Mouse (Mus musculus): ENCODE results near the gene Krt18. TPM values are rescaled to one million over a fixed set of nuclear protein-coding genes. Genes with fewer than 3 reads are reported as not detected.

The Krt18 gene
- total and polyA plus RNA-seq, 2 experiments = 124 to 255 TPM

- peak; percentile 69 for DNase-seq (ENCODE audit: extremely low read depth, low read depth, low spot score)
- H3K79me2 ChIP-seq (ENCODE audit: control insufficient read depth, insufficient read depth, low read length) = no peaks in the 10 kb centered on the region
- H3K27me3 ChIP-seq (ENCODE audit: control insufficient read depth, insufficient read depth, low read length) = no peaks in the 10 kb centered on the region
- no peaks in the 10 kb centered on the region for H3K36me3 ChIP-seq (ENCODE audit: control insufficient read depth, insufficient read depth, low read length)
- no peak for TF ChIP-seq POLR2A (IDR thresholded peaks at IDR 0.05; ENCODE audit: extremely low read depth, insufficient read depth, low read length)
- WGBS = 29% methylated on average over 3 of the region's 3 CpGs
- H3K4me3 ChIP-seq (ENCODE audit: insufficient read depth, low read depth, low read length) = no peak overlapping the region
- no peak overlapping the region for H3K27ac ChIP-seq (replicated peaks; ENCODE audit: insufficient read depth, low read depth, low read length)
- H3K9ac ChIP-seq (ENCODE audit: low read depth, low read length) = no peak overlapping the region
- peaks cover 23% of the 10 kb centered on the region for H3K4me1 ChIP-seq (ENCODE audit: control insufficient read depth, insufficient read depth, low read length)
These were observed 14.3 kb upstream of the Krt18 start for GRCm38 (mm10) chr15:102013651-102014050.

DNA sequence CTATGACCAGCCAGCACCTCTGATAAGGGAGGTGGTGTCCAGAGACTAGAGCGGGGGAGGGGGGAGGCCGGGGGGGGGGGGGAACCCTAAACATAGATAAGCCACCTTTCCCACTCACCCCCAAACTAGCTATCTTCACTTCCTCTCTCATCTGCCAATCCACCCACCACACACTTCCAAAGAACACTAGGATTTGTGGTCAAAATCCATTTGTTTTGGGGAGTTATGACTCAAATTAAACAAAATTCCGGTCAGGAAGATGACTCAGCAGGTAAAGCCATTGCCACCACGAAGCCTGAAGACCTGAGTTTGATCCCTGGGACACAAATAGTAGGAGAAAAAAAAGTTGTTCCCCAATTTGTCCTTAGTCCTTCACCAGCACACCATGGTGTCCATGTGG is 13.1 kb upstream of the Krt18 start:
- Histone ChIP-seq H3K4me1 (ENCODE audit: control insufficient read depth, insufficient read depth, low read length) (peaks cover 23% of the 10 kb centered on the region), H3K36me3 (ENCODE audit: control insufficient read depth, insufficient read depth, low read length) (no peaks in the 10 kb centered on the region), H3K4me3 (ENCODE audit: insufficient read depth, low read depth, low read length) (no peak overlapping the region), H3K27ac (replicated peaks; ENCODE audit: insufficient read depth, low read depth, low read length) (no peak overlapping the region), H3K27me3 (ENCODE audit: control insufficient read depth, insufficient read depth, low read length) (no peaks in the 10 kb centered on the region), H3K79me2 (ENCODE audit: control insufficient read depth, insufficient read depth, low read length) (no peaks in the 10 kb centered on the region), H3K9ac (ENCODE audit: low read depth, low read length) (no peak overlapping the region)
- 6% methylated on average over 3 of the region's 4 CpGs for WGBS
- TF ChIP-seq CTCF (IDR thresholded peaks at IDR 0.05; ENCODE audit: low read depth, low read length) (no peak), POLR2A (IDR thresholded peaks at IDR 0.05; ENCODE audit: extremely low read depth, insufficient read depth, low read length) (no peak)
- DNase-seq (ENCODE audit: extremely low read depth, low read depth, low spot score) = peak; percentile 59

DNA sequence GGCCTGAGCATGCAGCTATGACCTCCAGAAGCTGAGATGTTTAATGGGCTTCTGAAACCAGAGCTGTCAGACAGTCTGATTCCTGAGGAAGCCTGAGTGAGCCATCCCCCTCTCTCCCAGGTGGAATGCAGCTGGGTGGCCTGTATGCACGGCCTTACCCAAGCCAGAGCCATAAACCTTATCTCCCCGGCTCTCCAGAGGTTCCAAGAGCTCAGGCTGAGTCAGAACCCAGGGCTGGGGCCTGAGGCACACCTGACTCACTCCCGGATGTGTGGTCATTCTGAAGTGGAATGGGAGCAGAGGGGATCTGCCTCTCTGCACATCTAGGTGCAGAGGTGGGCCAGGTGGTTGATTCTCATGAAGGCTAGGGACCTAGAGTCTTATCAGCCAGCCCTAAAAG is 11.9 kb upstream of the Krt18 start:
- WGBS = 14% methylated on average over 3 of the region's 3 CpGs
- Histone ChIP-seq H3K36me3 (ENCODE audit: control insufficient read depth, insufficient read depth, low read length) (no peaks in the 10 kb centered on the region), H3K4me3 (ENCODE audit: insufficient read depth, low read depth, low read length) (no peak overlapping the region), H3K27me3 (ENCODE audit: control insufficient read depth, insufficient read depth, low read length) (no peaks in the 10 kb centered on the region), H3K27ac (replicated peaks; ENCODE audit: insufficient read depth, low read depth, low read length) (peak overlapping the region; percentile 91), H3K79me2 (ENCODE audit: control insufficient read depth, insufficient read depth, low read length) (no peaks in the 10 kb centered on the region), H3K4me1 (ENCODE audit: control insufficient read depth, insufficient read depth, low read length) (peaks cover 23% of the 10 kb centered on the region), H3K9ac (ENCODE audit: low read depth, low read length) (peak overlapping the region; percentile 64)
- TF ChIP-seq CTCF (IDR thresholded peaks at IDR 0.05; ENCODE audit: low read depth, low read length) = no peak
- no peak for DNase-seq (ENCODE audit: extremely low read depth, low read depth, low spot score)

DNA sequence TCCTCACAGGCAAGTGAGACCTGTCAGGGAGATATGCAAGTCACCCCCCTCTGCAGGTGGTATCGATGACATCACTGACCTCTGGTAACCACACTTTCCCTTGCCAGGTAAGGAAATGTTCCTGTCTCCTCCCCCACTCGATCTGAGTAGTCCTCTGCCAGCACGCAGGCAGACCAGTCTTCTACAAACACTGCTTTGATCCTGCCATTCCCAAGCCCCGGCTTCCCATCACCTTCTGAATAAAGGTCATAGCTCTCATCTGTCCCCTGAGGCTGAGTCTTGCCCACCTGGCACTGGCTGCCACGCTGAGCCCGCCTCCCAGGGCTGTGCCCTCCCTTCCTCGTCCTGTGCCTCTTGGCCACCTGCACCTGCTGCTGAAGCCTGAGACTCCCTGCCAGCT is 11.2 kb upstream of the Krt18 start:
- peaks cover 23% of the 10 kb centered on the region for H3K4me1 ChIP-seq (ENCODE audit: control insufficient read depth, insufficient read depth, low read length)
- DNase-seq (ENCODE audit: extremely low read depth, low read depth, low spot score) = peak; percentile 95
- 9% methylated on average over 7 of the region's 7 CpGs for WGBS
- H3K79me2 ChIP-seq (ENCODE audit: control insufficient read depth, insufficient read depth, low read length) = no peaks in the 10 kb centered on the region
- no peak overlapping the region for H3K4me3 ChIP-seq (ENCODE audit: insufficient read depth, low read depth, low read length)
- peak overlapping the region; percentile 64; the same call in 1 of the 2 replicates for H3K9ac ChIP-seq (ENCODE audit: low read depth, low read length)
- no peaks in the 10 kb centered on the region for H3K36me3 ChIP-seq (ENCODE audit: control insufficient read depth, insufficient read depth, low read length)
- H3K27ac ChIP-seq (replicated peaks; ENCODE audit: insufficient read depth, low read depth, low read length) = peak overlapping the region; percentile 91
- TF ChIP-seq POLR2A (IDR thresholded peaks at IDR 0.05; ENCODE audit: extremely low read depth, insufficient read depth, low read length) (no peak), CTCF (IDR thresholded peaks at IDR 0.05; ENCODE audit: low read depth, low read length) (no peak)
- H3K27me3 ChIP-seq (ENCODE audit: control insufficient read depth, insufficient read depth, low read length) = no peaks in the 10 kb centered on the region

GRCm38 (mm10) chr15:102017918-102018463 is 10.0 kb upstream of the Krt18 start:
- peak overlapping the region; percentile 7 for H3K9ac ChIP-seq (ENCODE audit: low read depth, low read length)
- 3% methylated on average over 7 of the region's 7 CpGs for WGBS
- peak; percentile 95 for DNase-seq (ENCODE audit: extremely low read depth, low read depth, low spot score)
- peaks cover 23% of the 10 kb centered on the region for H3K4me1 ChIP-seq (ENCODE audit: control insufficient read depth, insufficient read depth, low read length)
- H3K79me2 ChIP-seq (ENCODE audit: control insufficient read depth, insufficient read depth, low read length) = no peaks in the 10 kb centered on the region
- no peaks in the 10 kb centered on the region for H3K36me3 ChIP-seq (ENCODE audit: control insufficient read depth, insufficient read depth, low read length)
- H3K27ac ChIP-seq (replicated peaks; ENCODE audit: insufficient read depth, low read depth, low read length) = peak overlapping the region; percentile 91
- TF ChIP-seq CTCF (IDR thresholded peaks at IDR 0.05; ENCODE audit: low read depth, low read length) = peak; percentile 85
- no peak for TF ChIP-seq POLR2A (IDR thresholded peaks at IDR 0.05; ENCODE audit: extremely low read depth, insufficient read depth, low read length)
- no peaks in the 10 kb centered on the region for H3K27me3 ChIP-seq (ENCODE audit: control insufficient read depth, insufficient read depth, low read length)
- H3K4me3 ChIP-seq (ENCODE audit: insufficient read depth, low read depth, low read length) = no peak overlapping the region

DNA sequence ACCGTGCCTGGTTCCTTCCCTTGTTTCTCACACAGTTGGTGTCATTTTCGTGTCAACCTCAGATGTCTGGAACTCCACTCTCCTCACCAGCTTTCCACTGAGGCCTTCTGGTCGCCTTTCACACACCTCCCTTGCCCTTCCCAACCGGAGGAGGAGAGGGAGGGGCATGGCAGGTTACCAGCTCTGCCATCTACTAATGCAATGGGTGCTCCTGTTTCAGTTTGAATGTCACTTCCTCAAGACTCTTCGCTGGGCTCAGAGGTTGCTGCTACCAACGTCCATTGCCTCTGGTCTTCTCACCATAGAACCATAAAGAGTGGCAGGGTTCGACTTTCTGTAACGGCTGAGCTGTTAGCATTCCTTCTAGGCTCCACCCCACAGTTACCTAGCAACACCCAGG is 5.5 kb upstream of the Krt18 start:
- peaks cover 18% of the 10 kb centered on the region for H3K4me1 ChIP-seq (ENCODE audit: control insufficient read depth, insufficient read depth, low read length)
- no peaks in the 10 kb centered on the region for H3K27me3 ChIP-seq (ENCODE audit: control insufficient read depth, insufficient read depth, low read length)
- no peak overlapping the region for H3K4me3 ChIP-seq (ENCODE audit: insufficient read depth, low read depth, low read length)
- DNase-seq (ENCODE audit: extremely low read depth, low read depth, low spot score) = no peak
- H3K79me2 ChIP-seq (ENCODE audit: control insufficient read depth, insufficient read depth, low read length) = no peaks in the 10 kb centered on the region
- 50% methylated on average over 8 of the region's 8 CpGs for WGBS
- H3K27ac ChIP-seq (replicated peaks; ENCODE audit: insufficient read depth, low read depth, low read length) = no peak overlapping the region
- H3K36me3 ChIP-seq (ENCODE audit: control insufficient read depth, insufficient read depth, low read length) = no peaks in the 10 kb centered on the region
- TF ChIP-seq POLR2A (IDR thresholded peaks at IDR 0.05; ENCODE audit: extremely low read depth, insufficient read depth, low read length) (no peak), CTCF (IDR thresholded peaks at IDR 0.05; ENCODE audit: low read depth, low read length) (no peak)
- H3K9ac ChIP-seq (ENCODE audit: low read depth, low read length) = no peak overlapping the region
